Mouse (Mus musculus) monocyte, adult 5-6 weeks (primary cell): ENCODE data around the gene Arhgap44. TPM values are rescaled to one million over a fixed set of nuclear protein-coding genes. Genes with fewer than 3 reads are reported as not detected.

Experiments
- ATAC-seq: fragments of 153-309, 156-312 bp; replicated peaks from 2 replicates; pipeline ENCODE4 v1.8.0; 2017; ENCODE audit warnings: mild to moderate bottlenecking; ENCODE audit not compliant: low TSS enrichment, insufficient number of reproducible peaks, severe bottlenecking, poor library complexity, low FRiP score
- total RNA-seq: library from RNA; stranded (forward); fragments of 200-1000, 200-491, 200-594 nt; gene quantifications from 3 replicates; pipeline ENCODE4 v1.2.3, GENCODE M21; 2017

The Arhgap44 gene
- total RNA-seq, 1 experiment from 2014 or later = not detected

GRCm38 (mm10) chr11:65096866-65097265 lies 65.9 kb downstream of the Arhgap44 start:
- no peak for ATAC-seq

- no peak for ATAC-seq
These were observed 69.9 kb downstream of the Arhgap44 start for GRCm38 (mm10) chr11:65092851-65093250.

GRCm38 (mm10) chr11:65090386-65090785 lies 72.4 kb downstream of the Arhgap44 start:
- no peak for ATAC-seq

DNA sequence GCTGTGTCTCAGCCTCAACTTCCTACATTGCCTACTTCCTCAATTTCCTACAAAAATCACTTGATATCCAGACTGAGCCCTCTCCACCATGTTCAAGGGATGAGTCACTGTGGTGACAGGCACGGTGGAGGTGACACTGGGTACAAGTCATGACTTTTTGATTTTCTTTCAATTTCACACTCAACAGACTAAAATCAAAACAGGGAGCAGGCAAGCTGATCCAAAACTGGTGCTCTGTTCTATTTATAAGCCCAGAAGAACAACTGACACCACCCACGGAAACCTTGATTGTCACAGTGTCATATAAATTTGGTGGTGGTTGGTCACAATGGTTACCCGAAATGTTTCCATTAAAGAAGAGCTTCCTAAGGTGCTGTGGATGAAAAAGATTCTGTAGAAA lies 72.8 kb downstream of the Arhgap44 start:
- no peak for ATAC-seq

DNA sequence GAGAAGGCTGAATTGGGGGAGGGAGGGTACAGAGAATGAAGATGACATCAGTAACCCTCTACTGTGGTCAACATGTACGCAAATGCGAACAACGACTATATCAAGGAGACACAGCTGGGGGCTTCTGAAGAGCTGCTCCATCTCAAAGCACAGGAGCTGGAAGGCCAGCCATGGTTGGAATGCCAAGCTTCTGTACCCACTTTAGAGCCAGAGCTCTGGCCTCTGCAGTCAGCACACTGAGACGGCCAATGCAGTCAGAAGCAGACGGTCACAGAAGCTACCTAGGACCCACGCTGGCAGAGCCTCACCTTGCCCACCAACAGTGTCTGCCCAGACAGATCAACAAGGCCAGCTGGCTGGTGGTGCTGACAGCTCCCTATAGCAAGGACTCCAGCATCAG lies 73.5 kb downstream of the Arhgap44 start:
- ATAC-seq = no peak

DNA sequence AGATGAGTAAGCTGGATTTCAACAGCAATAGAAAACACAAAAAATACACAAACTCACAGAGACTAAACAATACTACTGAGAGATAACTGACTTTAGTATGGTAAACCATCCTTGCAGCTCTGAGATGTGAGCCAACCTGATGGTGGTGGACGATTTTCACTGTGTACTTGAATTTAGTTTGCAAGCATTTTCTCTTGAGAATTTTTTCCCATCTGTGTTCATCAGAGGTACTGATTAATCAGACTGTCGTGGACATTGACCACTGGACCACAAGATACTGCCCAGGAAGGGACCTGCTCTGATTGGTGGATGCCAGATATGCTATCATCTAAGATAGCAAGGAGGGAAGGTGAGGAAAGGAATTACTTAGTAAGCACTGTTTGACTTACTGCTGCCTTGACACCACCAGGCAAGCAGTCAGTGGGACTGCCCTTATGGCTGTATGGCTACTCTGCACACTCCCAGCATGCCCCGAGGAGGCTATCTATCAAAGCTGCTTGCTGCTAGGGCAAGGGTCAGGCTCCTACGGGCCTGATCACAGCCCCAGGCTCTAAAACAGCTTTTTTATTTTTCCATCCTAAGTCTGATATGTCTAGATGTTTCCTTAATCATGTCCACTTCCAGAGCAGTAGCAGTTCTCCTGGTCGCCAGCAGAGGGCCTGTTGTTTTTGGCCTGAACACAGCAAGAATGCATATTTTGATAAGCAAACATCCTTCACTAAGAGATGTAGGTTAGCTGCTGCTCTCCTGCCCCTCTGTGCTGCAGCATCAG lies 74.1 kb downstream of the Arhgap44 start:
- ATAC-seq = no peak

DNA sequence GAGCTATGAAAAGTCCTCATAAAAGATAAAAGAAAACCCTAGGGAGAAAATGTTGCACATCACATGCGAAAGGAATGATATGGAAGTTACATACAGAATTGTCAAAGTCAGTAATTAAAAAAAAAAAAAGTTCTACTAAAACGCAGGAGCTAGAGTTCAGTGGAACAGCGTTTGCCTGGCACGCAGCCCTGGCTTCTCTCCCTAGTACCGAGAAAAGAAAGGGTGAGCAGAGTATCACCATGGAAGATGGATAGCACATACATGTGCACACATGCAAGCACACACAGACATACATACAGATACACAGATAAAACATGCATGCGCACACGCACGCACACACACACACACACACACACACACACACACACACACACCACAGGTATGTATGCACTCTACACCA lies 82.0 kb downstream of the Arhgap44 start:
- ATAC-seq = no peak

- no peak for ATAC-seq
These were observed 82.5 kb downstream of the Arhgap44 start for GRCm38 (mm10) chr11:65080274-65080673.

- ATAC-seq = no peak
These were observed 93.2 kb downstream of the Arhgap44 start for GRCm38 (mm10) chr11:65069609-65070008.

- ATAC-seq = no peak
These were observed 93.7 kb downstream of the Arhgap44 start for GRCm38 (mm10) chr11:65069051-65069450.

DNA sequence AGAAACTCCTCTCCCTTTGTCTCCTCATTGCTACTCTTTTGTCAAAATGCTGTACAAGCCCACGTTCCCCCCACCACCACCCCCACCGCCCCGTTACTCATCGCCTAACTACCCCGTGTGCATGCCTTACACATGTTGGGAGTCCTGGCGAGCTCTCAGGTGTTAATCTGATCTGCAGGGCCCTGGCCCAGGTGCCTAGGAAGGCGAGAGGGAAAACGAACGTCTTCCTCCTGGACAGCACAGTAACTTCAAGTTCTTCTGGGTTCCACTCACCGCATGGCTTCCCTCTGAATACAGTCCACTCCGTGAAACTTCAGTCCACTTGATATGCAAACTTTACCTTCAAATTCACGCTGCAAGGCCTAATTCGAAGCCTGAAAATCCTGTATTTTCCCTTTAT lies 97.6 kb downstream of the Arhgap44 start:
- no peak for ATAC-seq

DNA sequence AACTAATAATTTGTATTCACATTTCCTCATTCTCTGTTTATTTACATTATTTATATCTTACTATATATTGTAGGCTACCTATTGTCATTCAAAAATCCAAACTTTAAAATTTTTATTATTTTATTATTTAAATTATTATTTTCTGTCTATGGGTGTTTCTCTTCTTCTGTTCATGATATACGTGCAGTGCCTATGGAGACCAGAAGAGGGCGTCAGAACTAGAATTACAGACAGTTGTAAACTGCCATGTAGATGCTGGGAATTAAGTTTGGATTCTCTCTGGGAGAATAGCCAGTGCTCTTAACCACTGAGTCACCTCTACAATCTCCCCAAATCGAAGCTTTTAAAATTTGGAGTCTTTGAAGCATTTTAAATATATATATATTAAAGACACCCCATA lies 101.3 kb downstream of the Arhgap44 start:
- ATAC-seq = no peak

DNA sequence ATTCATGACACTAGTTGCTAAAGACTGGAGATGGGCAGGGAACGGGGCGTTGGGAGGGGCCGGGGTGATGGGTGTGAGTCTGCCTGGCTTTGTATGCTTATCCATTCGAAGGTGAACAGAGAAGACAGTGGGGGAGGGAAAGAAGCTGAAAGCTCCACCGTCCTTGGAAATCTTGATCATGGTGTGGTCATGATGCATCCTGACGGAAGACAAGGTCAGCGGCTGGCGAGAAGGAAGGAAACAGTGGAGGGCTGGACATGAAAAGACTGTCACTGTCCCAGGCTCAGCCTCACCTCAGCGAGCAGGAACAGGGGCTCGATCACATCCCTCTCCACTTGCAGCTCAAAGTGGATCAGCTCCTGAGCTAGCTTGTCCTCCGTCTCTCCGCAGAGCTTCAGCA lies 103.2 kb downstream of the Arhgap44 start:
- no peak for ATAC-seq

- no peak for ATAC-seq
These were observed 104.4 kb downstream of the Arhgap44 start for GRCm38 (mm10) chr11:65058224-65058908.

DNA sequence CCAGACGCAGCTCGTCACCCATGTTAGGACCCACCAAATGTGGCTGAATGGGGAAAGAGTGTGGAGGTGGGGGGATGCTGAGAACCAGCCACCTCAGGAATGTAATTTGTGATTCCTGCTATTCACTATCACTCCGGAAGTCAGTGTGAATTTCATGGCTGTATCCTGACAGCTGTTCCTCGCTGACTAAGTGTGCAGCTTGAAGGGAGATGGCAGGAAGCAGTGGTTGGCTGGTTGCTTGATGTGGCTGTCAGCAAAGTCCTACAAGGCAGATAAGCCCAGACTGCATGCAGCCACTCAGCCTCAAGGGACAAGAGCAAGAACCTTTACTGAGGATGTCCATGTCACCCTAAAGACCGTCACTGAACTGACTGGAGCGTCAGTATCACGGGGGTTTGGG lies 107.2 kb downstream of the Arhgap44 start:
- ATAC-seq = no peak

- ATAC-seq = no peak
These were observed 108.5 kb downstream of the Arhgap44 start for GRCm38 (mm10) chr11:65054216-65054615.

GRCm38 (mm10) chr11:65050819-65051218 lies 111.9 kb downstream of the Arhgap44 start:
- ATAC-seq = no peak

- no peak for ATAC-seq
These were observed 113.7 kb downstream of the Arhgap44 start for GRCm38 (mm10) chr11:65049090-65049489.

GRCm38 (mm10) chr11:65040556-65040955 lies 122.2 kb downstream of the Arhgap44 start:
- ATAC-seq = no peak

DNA sequence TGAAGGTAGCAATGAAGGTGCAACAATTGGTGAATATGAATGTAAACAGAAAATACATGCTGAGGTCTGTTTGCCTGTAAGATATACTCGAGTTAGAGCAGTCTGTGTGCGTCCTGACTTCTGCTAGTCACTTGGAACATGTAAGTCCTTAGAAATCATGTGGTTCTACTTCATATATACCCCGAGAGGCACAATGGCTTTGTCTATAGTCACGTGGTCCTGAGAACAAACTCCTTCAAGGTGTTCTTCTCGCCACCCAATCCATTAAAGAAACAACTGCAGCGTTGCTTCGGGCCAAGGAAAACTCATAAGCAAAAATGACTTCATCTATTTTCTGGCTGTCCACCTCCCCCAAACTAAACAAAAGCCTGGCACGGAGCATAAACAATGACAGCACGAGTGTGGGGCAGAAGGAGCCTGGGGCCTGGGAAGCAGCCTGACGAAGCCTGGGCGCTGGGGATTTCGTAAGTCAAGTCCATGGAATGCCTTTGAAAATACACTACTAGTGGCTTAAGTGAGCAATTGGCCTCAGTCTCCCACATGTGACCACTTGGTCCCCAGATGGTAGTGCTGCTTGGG lies 123.2 kb downstream of the Arhgap44 start:
- ATAC-seq = no peak
